Mouse (Mus musculus) cortical plate, adult 2 months (tissue): Measurements from ENCODE around the gene Nckap1.

Source experiments
- CTCF ChIP-seq: fragments of 200-500 bp; IDR thresholded peaks from 2 replicates; pipeline ENCODE4 v1.5.1; 2011; ENCODE audit warnings: mild to moderate bottlenecking, control low read depth, low read length; ENCODE audit not compliant: insufficient read depth; ENCODE audit errors: extremely low read depth
- POLR2A ChIP-seq: fragments of 200-500 bp; IDR thresholded peaks from 2 replicates; pipeline ENCODE4 v1.6.1; 2011; ENCODE audit warnings: mild to moderate bottlenecking, low read length, control low read depth; ENCODE audit not compliant: insufficient read depth; ENCODE audit errors: extremely low read depth

DNA sequence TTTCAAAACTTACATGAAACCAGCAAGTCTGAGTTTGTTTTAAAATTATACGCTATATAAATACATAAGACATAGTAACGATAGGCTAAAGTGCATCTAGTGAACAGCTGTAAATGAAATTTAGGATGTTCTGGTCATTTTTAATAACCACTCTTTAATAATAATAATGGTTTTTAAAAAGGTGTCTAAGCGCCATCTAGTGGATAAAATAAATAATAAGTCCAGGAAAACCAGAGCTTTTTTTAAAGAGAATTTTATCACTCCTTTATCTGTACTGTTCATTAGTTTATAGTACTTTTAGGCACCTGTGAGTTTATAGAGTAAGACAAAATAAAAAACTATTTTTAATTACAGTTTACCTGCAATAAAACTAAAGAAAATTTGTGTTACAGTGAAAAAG lies 44.0 kb downstream of the Nckap1 start:
- TF ChIP-seq POLR2A = no peak
- no peak for TF ChIP-seq CTCF
